Mouse (Mus musculus) liver, embryonic 11.5 days (tissue): ENCODE data around the gene Sorcs2. TPM values are rescaled to one million over a fixed set of nuclear protein-coding genes. Genes with fewer than 3 reads are reported as not detected.

ENCODE experiments used
- ATAC-seq: fragments of 200-750 bp; cut with Nextera tagmentation; replicated peaks from 2 replicates; pipeline ENCODE4 v1.8.0; 2017; ENCODE audit warnings: moderate number of reproducible peaks, mild to moderate bottlenecking, moderate TSS enrichment, moderate library complexity; ENCODE audit not compliant: low FRiP score
- DNase-seq: peaks from one replicate; pipeline ENCODE4 v3.0.0-alpha.2; 2017; ENCODE audit warnings: low spot score
- H3K27ac ChIP-seq: fragments of 300-500 bp; sonication (generic); 2 replicates; pipeline ENCODE4 v1.5.1; 2014; ENCODE audit warnings: mild to moderate bottlenecking, low read depth, low read length, control low read depth
- H3K27me3 ChIP-seq: fragments of 300-500 bp; sonication (generic); replicated peaks from 2 replicates; pipeline ENCODE4 v1.6.1; 2014; ENCODE audit warnings: low read length, mixed read lengths; ENCODE audit not compliant: control insufficient read depth, insufficient read depth
- H3K36me3 ChIP-seq: fragments of 300-500 bp; sonication (generic); 2 replicates; pipeline ENCODE4 v1.6.1; 2014; ENCODE audit warnings: mild to moderate bottlenecking, low read length, moderate library complexity, mixed read lengths; ENCODE audit not compliant: control insufficient read depth, insufficient read depth
- H3K4me1 ChIP-seq: fragments of 300-500 bp; sonication (generic); replicated peaks from 2 replicates; pipeline ENCODE4 v1.6.1; 2014; ENCODE audit warnings: low read length, mixed read lengths; ENCODE audit not compliant: control insufficient read depth, insufficient read depth
- H3K4me2 ChIP-seq: fragments of 300-500 bp; sonication (generic); 2 replicates; pipeline ENCODE4 v1.6.1; 2014; ENCODE audit warnings: mild to moderate bottlenecking, control low read depth, moderate library complexity
- H3K4me3 ChIP-seq: fragments of 300-500 bp; sonication (generic); 2 replicates; pipeline ENCODE4 v1.5.1; 2014; ENCODE audit warnings: low read depth, low read length, control low read depth
- H3K9ac ChIP-seq: fragments of 300-500 bp; sonication (generic); 2 replicates; pipeline ENCODE4 v1.6.1; 2014; ENCODE audit warnings: low read depth, low read length, control low read depth
- H3K9me3 ChIP-seq: fragments of 300-500 bp; sonication (generic); 2 replicates; pipeline ENCODE4 v1.6.1; 2016; ENCODE audit warnings: low read length, inconsistent platforms, mixed read lengths; ENCODE audit not compliant: control insufficient read depth
- WGBS: fragments of 180-500 bp; shearing (Covaris S2); extraction: QIAGEN DNeasy Blood & Tissue Kit; methylation state at CpG from one replicate; pipeline ENCODE4 v1.1.7; 2014; 5-methylcytosine and 5-hydroxymethylcytosine counted together
- polyA plus RNA-seq: library from polyadenylated mRNA; unstranded; fragments of >200 nt; fragmentation: Nextera tagmentation; extraction: Ambion mirVana; gene quantifications from 2 replicates; pipeline ENCODE4 v1.2.1, GENCODE M21; 2014

Gene Sorcs2
- polyA plus RNA-seq, 1 experiment from 2014 or later = 2.2 TPM

GRCm38 (mm10) chr5:36356659-36357058 is 41.3 kb downstream of the Sorcs2 start:
- H3K4me3 ChIP-seq = no peak overlapping the region
- 79% methylated on average over 4 of the region's 4 CpGs for WGBS

DNA sequence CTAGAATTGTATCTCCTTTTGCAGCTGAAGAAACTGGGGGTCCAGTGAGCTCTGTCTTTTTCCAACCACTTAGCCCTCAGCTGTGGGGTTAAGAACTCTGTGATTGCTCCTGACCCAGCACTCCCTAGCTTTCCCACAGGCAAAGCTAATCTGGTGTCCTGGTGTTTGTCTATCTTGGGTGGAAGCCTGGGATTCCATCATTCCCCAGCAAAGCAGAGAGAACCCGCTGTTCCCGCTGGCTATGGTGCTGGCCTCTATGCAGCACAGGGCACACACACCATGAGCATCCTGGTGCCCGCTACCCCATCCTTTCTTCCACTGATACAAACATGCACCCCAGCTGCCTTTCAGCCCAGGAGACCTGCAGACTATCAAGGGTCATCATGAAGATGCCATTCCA is 42.3 kb downstream of the Sorcs2 start:
- H3K4me1 ChIP-seq = peaks cover 9% of the 10 kb centered on the region; the same call in 1 of the 2 replicates
- ATAC-seq = no peak
- no peak overlapping the region for H3K27ac ChIP-seq
- no peak overlapping the region for H3K4me3 ChIP-seq
- DNase-seq = no peak
- no peaks in the 10 kb centered on the region for H3K9me3 ChIP-seq
- 68% methylated on average over 3 of the region's 3 CpGs for WGBS
- H3K4me2 ChIP-seq = no peak overlapping the region
- H3K36me3 ChIP-seq = no peaks in the 10 kb centered on the region
- H3K27me3 ChIP-seq = no peaks in the 10 kb centered on the region
- no peak overlapping the region for H3K9ac ChIP-seq

More at GRCm38 (mm10) chr5:36356659-36357058, 41.3 kb downstream of the Sorcs2 start:
- no peak overlapping the region for H3K27ac ChIP-seq
- ATAC-seq = no peak
- DNase-seq = no peak
- no peak overlapping the region for H3K4me2 ChIP-seq
- no peaks in the 10 kb centered on the region for H3K27me3 ChIP-seq
- H3K36me3 ChIP-seq = no peaks in the 10 kb centered on the region
- H3K9me3 ChIP-seq = no peaks in the 10 kb centered on the region
- no peak overlapping the region for H3K9ac ChIP-seq
- peaks cover 11% of the 10 kb centered on the region; the same call in 1 of the 2 replicates for H3K4me1 ChIP-seq

DNA sequence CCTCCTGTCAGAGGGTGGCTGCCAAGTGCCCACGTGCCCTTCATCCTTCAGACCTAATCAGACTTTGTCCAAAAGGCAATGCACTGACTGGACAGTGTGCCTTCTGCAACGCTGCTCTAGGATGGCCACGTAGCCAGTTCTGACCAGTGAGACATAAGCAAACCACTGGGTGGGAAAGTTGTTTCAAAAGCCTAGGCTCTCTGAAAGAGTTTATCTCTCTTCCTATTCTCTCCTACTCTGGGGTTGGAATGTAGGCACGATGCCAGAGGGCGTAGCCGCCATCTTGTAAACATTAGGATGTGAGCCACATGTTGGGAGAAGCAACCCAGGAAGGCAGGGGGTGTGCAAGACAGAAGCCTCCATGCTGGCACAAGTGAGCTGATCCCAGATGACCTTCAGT is 44.3 kb downstream of the Sorcs2 start:
- H3K36me3 ChIP-seq = no peaks in the 10 kb centered on the region
- no peak overlapping the region for H3K27ac ChIP-seq
- H3K4me1 ChIP-seq = no peaks in the 10 kb centered on the region; the same call in 1 of the 2 replicates
- no peaks in the 10 kb centered on the region for H3K9me3 ChIP-seq
- ATAC-seq (no peak), DNase-seq (no peak)
- no peaks in the 10 kb centered on the region for H3K27me3 ChIP-seq
- WGBS = 88% methylated on average over 6 of the region's 6 CpGs
- no peak overlapping the region for H3K4me3 ChIP-seq
- no peak overlapping the region for H3K9ac ChIP-seq
- no peak overlapping the region for H3K4me2 ChIP-seq

- no peak overlapping the region for H3K4me2 ChIP-seq
- 65% methylated on average over 2 of the region's 2 CpGs for WGBS
- no peaks in the 10 kb centered on the region for H3K9me3 ChIP-seq
- no peak overlapping the region for H3K27ac ChIP-seq
- no peaks in the 10 kb centered on the region for H3K27me3 ChIP-seq
- no peak overlapping the region for H3K9ac ChIP-seq
- H3K4me3 ChIP-seq = no peak overlapping the region
- no peak for ATAC-seq
- no peak for DNase-seq
- no peaks in the 10 kb centered on the region; the same call in 1 of the 2 replicates for H3K4me1 ChIP-seq
- H3K36me3 ChIP-seq = no peaks in the 10 kb centered on the region
Observed at GRCm38 (mm10) chr5:36353194-36353593, 44.7 kb downstream of the Sorcs2 start.

- WGBS = 81% methylated on average over 4 of the region's 4 CpGs
- H3K9me3 ChIP-seq = no peaks in the 10 kb centered on the region
- ATAC-seq (no peak), DNase-seq (no peak)
- H3K36me3 ChIP-seq = no peaks in the 10 kb centered on the region
- H3K4me2 ChIP-seq = no peak overlapping the region
- no peak overlapping the region for H3K27ac ChIP-seq
- H3K9ac ChIP-seq = no peak overlapping the region
- H3K27me3 ChIP-seq = no peaks in the 10 kb centered on the region
- H3K4me3 ChIP-seq = no peak overlapping the region
- H3K4me1 ChIP-seq = no peaks in the 10 kb centered on the region
Observed at GRCm38 (mm10) chr5:36346698-36347097, 51.2 kb downstream of the Sorcs2 start.

GRCm38 (mm10) chr5:36339283-36339682 is 58.7 kb downstream of the Sorcs2 start:
- no peak overlapping the region for H3K4me2 ChIP-seq

GRCm38 (mm10) chr5:36336252-36336651 is 61.7 kb downstream of the Sorcs2 start:
- Histone ChIP-seq H3K27me3 (no peaks in the 10 kb centered on the region), H3K4me3 (no peak overlapping the region), H3K4me1 (no peaks in the 10 kb centered on the region), H3K9me3 (no peaks in the 10 kb centered on the region), H3K9ac (no peak overlapping the region), H3K36me3 (no peaks in the 10 kb centered on the region), H3K4me2 (no peak overlapping the region), H3K27ac (no peak overlapping the region)
- ATAC-seq (no peak), DNase-seq (no peak)
- 72% methylated on average over 7 of the region's 7 CpGs for whole genome bisulfite sequencing

More at GRCm38 (mm10) chr5:36339283-36339682, 58.7 kb downstream of the Sorcs2 start:
- Histone ChIP-seq H3K4me1 (no peaks in the 10 kb centered on the region), H3K27ac (no peak overlapping the region), H3K9ac (no peak overlapping the region), H3K36me3 (no peaks in the 10 kb centered on the region), H3K27me3 (no peaks in the 10 kb centered on the region), H3K4me3 (no peak overlapping the region), H3K9me3 (no peaks in the 10 kb centered on the region)
- DNase-seq = no peak
- WGBS = 66% methylated on average over 3 of the region's 3 CpGs
- no peak for ATAC-seq

DNA sequence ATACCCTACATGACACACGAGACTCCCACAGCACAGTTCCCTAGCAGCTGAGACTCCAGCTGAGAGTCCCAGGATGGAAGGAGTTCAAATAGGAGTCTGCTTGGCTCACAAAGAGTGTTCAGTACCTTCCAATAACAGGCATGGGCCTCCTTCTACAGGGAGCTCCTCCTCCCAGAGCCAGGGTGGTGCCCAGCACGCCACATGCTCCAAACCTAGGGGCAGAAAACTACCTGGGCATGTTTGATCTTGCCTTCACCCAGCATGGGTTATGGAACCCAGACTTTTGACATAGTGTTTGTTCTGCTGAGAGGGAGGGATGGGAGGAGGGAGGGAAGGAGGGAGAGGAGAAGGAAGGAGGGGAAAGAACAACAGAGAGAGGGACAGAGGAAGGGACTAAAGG is 62.3 kb downstream of the Sorcs2 start:
- Histone ChIP-seq H3K9me3 (no peaks in the 10 kb centered on the region), H3K9ac (no peak overlapping the region), H3K4me3 (no peak overlapping the region), H3K4me2 (no peak overlapping the region), H3K27ac (no peak overlapping the region), H3K4me1 (no peaks in the 10 kb centered on the region), H3K36me3 (no peaks in the 10 kb centered on the region), H3K27me3 (no peaks in the 10 kb centered on the region)
- no peak for DNase-seq
- 69% methylated on average over 2 of the region's 2 CpGs for WGBS
- ATAC-seq = no peak

GRCm38 (mm10) chr5:36334227-36334626 is 63.7 kb downstream of the Sorcs2 start:
- Histone ChIP-seq H3K4me1 (no peaks in the 10 kb centered on the region), H3K9me3 (no peaks in the 10 kb centered on the region), H3K36me3 (no peaks in the 10 kb centered on the region), H3K4me2 (no peak overlapping the region), H3K27me3 (no peaks in the 10 kb centered on the region), H3K27ac (no peak overlapping the region), H3K4me3 (no peak overlapping the region), H3K9ac (no peak overlapping the region)
- DNase-seq (no peak), ATAC-seq (no peak)
- 69% methylated on average over 7 of the region's 7 CpGs for WGBS
